Mouse (Mus musculus) heart, postnatal 0 days (tissue): ENCODE data around the gene Paqr7.

Experiments
- CTCF ChIP-seq: IDR thresholded peaks from 2 replicates; pipeline ENCODE4 v1.5.1; 2016; ENCODE audit warnings: antibody characterized with exemption, control low read depth, low read depth
- EP300 ChIP-seq: IDR thresholded peaks from 2 replicates; pipeline ENCODE4 v1.6.1; 2016; ENCODE audit warnings: antibody characterized with exemption, low read depth

GRCm38 (mm10) chr4:134546814-134547705 is 50.6 kb downstream of the Paqr7 start:
- TF ChIP-seq CTCF (no peak), EP300 (no peak)
